Mouse (Mus musculus): ENCODE measurements at regions not wholly inside any gene's neighbourhood (a gene's known extent, or its start where the extent isn't known, plus 50 kb on each side); places are given as distances from the start of the nearest gene placed in this dataset.
A peak's percentile ranks its signal among the peaks of the same experiment; 100 is the strongest.
"Not testable (repeated sequence)": the region's sequence is repeated elsewhere in the genome, so short reads cannot be mapped to it uniquely, and the experiment has no call there.

DNA sequence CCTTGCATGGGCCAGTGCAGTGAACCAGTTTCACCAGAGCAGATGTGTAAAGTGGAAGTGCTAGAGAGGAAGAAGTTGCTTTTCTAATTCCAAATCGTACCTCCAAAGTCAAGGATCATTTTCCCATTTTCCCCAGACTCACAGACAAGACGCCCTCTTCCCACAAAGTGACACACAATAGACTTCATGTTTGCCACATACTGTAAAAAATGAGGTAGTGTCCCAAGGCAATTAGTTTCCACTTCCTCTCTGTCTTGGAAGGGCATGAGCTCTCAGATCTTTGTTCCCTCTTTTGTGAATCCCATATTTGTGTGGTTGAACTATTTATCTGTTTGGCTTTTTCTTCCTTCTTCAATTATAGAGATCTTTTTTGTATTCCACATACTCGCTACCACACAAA lies 137.0 kb downstream of the Sptssa start:
- no peak for DNase-seq (ENCODE audit: low spot score in 2 of 2)

DNA sequence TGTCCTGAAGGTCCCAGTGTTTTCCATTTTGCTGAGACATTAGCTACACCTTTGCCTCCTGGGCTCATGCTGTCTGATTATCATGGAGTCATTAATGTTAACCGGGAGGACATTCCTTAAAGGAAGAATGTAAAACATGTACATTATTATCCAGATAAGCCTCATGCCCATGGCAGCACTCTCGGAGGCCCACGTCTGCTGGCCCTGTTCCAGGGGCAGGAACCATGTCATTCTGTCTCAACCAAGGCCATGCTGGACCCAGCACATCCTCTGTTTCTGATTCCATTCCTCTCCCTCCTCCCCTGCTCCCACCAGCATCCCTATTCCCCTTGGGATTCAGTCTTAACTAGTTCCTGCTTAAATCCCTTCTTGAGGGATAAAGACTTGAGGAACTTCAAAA lies 139.1 kb downstream of the Sptssa start:
- no peak for DNase-seq (ENCODE audit: low spot score in 2 of 2)

DNA sequence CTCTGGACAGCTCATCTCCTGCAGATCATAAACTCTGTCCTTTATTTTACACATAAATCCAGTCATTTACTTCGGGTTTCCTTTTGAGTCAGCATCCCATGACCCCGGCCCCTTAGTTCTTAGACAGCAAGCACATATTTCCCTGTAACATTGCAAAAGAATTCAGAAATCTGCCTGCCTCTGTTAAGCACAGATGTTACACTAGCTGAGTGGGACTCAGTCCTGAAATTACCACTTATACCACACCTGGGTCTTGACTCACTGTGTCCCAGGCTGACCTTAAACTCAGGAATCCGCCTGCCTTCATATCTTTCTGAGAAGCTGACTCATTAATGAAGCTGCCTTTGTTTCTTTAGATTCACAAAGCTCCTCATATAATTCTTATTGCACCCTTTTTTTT lies 139.9 kb downstream of the Sptssa start:
- DNase-seq (ENCODE audit: low spot score in 2 of 2): no peak

DNA sequence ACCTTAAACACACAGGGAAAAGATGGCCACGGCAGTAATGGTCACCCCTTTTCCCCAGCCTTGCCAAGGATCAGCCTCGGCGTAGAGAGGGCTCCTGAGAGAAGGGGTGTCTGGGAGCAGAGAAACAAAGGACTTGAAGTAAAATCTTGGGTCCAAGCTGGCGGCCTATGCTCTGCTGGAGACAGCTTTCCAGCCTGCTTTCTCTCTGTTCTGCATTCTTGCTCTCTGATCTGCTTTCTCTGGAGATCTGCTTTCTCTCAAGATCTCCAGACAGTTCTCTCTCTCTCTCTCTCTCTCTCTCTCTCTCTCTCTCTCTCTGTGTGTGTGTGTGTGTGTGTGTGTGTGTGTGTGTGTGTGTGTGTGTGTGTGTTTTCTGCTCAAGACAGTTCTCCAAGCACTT lies 140.3 kb downstream of the Sptssa start:
- not testable (repeated sequence) for DNase-seq (ENCODE audit: low spot score in 2 of 2)

DNA sequence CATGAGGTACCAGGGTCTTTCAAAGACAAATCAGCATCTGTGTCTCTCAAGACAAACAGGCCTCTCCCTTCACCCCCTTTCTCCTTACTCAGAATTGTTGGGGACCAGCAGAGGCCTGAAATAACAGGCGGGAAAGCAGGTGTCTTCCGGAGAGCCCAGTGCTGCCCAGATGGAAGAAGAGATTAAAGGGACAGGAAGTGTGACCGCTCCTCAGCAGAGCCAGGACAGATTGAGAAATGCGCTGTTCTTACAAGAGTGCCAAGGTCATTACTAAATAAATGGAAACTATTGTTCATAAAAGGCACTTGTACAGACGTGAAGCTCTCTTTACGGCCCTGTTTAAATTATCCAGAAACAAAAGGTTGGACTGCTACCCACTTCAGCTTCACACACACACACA lies 146.5 kb downstream of the Sptssa start:
- no peak for DNase-seq (ENCODE audit: low spot score in 2 of 2)

DNA sequence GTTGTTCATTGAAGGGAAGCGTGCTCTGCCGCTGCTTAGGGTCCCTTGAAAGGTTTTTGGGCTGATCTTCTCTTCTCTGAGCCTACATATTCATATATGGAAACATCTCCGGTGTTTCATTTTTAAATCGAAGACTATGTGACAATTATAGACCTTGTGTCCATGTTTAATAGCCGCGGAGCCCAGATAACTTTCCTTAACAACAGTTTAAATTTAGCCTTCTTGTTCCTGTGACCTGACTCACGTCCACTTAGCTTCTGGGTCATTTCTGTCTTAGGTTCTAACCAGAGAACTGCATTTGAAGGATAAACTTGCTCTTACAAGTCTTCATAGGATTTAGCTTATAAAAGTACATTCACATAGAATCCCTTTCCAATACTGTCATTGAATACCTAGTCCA lies 153.6 kb downstream of the Sptssa start:
- DNase-seq (ENCODE audit: low spot score in 2 of 2): no peak

DNA sequence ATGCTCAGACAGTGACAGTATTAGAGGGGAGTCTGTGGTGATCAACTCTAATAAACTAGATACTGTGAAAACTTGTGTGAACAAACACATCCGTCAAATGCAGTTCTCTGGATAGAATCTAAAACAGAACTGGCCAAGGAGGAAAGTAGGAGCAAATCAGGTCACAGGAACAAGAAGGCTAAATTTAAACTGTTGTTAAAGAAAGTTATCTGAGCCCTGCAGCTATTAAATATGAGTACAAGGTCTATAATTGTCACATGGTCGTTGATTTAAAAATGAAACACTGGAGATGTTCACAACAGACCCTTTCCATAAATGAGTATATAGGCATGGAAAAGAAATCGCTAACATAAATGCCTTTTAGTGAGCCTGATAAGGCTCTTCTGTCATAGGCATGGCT lies 156.4 kb downstream of the Sptssa start:
- no peak for DNase-seq (ENCODE audit: low spot score in 2 of 2)

DNA sequence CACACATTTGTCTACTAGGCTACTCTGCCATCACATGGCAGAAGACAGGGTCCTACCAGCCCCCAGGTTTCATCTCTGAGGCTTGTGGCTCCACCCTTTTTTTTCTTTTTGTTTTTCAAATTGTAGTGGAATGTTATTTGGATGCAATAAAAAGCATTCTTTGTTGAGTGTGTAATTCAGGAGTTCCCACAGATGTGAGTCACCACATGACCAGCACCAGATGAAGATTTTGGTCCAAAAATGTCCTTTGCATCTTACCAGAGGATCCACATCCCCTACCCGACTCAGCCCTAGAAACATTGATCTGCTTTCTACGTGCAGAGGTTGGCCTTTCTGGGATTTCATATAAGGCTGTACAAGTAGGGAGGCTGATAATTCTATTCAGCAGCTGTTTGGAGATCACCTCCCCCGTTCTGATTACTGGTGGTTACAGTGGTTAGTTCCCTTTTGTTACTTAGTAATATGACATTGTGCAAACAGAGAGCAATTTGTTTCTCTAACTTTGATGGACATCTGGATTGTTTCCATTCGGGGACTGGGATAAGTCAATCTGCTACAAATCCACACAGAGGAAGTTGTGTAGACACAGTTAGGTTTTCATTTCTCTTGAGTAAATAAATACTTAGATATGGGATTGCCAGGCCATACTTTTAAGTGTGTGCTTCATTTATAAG lies 160.5 kb downstream of the Sptssa start:
- no peak for DNase-seq (ENCODE audit: low spot score in 2 of 2)

DNA sequence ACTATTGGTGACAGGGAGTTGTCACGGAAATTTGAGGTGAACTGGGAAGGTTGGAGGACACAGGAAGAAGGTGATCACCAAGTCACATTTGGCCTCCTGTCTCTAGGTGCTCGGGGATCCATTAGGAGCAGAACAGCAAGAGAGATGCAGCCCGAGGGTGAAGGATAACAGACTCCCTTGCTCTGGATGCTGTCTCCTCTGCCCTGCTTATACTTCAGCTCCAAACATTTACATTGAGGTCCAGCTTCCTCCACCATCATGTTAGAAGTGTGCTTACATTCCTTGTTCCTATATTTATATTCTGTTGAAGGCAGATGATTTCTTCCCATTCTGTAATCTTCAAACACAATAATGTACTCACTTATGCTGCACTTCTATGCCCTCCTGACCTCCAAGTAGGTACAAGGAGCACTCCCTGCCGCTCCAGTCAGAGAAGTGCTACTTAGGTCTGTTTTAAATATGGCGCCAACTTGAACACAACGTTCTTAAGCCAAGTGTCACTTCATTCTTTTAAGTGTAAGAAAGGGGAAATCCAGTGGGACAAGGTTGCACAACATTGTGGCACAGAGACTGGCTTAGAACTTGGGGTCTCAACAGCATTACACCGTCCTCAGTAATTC lies 161.5 kb downstream of the Sptssa start:
- no peak for DNase-seq (ENCODE audit: low spot score in 2 of 2)

DNA sequence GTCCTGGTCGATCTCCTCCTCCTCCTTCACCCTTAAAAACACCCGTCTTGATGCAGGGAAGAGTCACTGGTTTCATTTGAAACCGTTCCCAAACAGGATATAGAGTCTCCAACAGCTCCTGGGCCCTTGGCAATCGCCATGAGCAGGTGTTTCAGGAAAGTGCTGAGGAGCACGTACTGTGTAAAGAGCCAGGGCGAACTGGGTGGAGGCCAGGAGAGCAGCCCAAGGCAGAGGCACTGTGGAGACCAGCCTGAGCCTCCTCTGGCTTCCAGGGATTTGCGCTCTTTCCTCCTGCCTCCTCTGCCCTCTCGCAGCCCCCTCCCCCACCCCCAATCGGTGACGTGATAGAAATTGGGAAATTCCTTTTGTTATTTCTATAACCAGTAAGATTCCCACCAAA lies 163.6 kb downstream of the Sptssa start:
- DNase-seq (ENCODE audit: low spot score in 2 of 2): no peak

DNA sequence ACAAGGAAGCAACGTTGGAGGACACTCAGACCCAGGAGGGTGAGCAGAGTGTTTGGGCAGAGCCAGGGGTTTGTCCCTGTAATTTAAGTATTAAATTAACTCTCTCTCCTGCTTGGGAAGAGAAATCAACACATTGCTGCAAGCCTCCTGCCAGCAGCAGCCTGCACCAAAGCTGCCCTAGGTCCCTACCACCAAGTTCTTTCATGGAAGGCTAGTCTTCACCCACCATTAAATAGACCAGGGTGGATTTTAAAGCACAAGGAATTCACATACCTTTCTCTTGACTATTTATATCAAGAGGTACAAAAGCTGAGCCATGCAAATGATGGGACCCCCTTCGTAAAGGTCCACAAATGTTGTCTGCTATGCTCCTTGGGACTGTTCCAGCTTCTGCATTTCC lies 165.9 kb downstream of the Sptssa start:
- no peak for DNase-seq (ENCODE audit: low spot score in 2 of 2)

DNA sequence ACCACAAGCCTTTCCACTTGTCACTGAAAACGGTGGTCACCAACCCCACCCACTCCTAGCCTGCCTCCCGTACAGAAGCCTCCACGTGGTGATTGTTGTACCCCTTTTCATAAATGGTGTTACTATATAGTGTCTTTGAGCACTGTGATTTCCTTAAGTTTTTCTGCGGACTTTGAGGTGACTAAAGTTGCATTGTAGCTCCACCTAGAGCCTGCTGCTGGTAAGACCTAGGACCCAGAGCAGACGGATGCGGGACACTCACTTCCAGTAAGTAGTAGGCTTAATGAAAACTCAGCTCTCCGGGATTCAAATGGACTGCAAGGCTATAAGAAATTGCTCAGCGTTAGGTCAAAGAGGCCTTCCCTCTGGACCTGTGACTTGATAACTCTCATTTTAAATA lies 166.7 kb downstream of the Sptssa start:
- DNase-seq (ENCODE audit: low spot score in 2 of 2): peak; percentile 20 to 82

DNA sequence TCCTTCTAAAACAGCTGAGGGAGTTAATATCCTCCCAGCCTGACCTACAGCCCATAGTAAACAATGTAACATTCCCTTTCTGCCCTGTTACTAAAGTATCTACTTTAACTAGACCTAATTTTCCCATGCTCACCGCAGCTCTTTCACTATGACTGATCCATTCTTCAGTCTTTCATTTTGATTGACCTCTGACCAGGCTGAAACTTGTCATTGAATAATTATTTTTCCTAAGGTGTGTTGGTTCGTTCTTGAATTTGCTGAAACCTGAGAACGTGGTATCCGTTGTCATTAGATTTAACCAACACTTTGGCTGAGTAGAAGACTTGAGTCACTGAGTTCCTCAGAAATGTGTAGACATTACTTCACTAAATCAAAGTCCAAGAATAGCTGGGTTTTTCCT lies 168.7 kb downstream of the Sptssa start:
- no peak for DNase-seq (ENCODE audit: low spot score in 2 of 2)

DNA sequence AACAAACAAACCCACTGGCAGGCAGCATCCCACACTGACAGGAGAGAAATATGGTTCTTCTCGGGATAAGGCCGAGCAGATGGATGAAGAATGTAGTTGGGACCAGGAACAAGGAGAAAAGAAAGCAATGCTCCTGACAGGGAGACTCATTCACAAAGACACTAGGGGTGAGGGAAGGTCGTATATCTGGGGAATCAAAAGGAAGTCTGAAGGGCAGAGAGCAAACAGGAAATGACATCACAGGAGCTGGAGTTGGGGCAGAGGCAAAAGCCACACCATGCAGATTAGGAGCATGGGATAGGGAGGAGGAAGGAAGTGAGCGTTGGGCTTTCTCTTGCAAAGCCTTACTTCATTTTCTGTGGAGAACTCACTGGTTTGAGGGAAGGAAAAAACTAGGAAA lies 174.4 kb downstream of the Sptssa start:
- DNase-seq (ENCODE audit: low spot score in 2 of 2): no peak

DNA sequence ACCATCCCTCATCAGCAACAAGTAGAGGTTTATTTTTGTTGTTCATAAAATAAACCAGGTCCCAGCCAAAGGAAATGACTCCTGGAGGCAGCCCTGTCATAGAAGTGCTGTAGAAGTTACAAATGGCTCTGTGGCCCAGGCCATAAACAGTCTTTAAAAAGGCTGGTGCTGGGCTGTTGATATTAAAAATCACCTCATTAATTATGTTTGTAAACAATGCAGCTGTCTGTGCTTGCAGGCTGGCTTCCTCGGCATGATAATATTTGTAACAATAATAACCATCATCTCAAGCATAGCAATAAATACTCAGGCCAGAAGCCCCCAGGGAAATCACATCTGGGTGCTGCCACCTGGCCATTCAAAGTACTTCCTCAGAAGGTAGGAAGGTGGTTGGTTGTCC lies 176.5 kb downstream of the Sptssa start:
- no peak for DNase-seq (ENCODE audit: low spot score in 2 of 2)

DNA sequence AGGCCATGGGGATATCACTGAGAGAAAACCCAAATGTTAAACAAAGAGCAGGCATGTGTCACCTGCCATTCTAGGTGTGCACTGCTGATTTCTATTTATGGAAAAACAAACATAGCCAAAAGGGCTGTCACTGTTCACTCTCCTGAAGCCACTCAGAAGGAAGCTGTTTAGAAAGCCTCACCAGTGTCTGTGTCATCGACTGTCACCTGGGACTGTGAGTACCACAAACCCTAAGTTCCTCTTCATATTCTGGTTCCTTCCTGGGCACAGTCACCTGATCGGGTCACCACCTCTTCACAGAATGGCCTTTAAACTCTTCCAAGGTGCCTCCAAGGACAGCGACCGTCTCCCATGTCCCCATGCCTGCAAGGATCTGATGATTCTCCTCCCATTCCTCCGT lies 183.5 kb downstream of the Sptssa start:
- DNase-seq (ENCODE audit: low spot score in 2 of 2): no peak

DNA sequence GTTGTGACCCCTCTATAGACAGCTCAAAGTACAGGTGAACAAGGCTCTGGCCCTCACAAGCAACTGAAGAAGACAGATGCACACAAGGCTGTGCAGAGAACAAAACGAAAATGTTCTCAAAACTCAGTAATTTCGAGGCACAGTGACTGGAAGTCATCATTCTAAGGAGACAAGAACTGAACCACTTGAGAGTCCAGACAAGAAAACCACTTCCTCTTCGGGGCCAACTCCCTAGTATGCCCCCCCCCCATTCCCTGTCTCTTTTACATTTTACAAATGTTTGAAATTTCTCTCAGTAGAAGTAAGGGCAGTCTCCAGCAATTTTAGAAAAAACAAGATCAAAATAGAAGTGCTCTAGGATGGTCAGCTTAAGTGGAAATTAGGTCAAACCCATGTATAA lies 184.0 kb downstream of the Sptssa start:
- no peak for DNase-seq (ENCODE audit: low spot score in 2 of 2)

DNA sequence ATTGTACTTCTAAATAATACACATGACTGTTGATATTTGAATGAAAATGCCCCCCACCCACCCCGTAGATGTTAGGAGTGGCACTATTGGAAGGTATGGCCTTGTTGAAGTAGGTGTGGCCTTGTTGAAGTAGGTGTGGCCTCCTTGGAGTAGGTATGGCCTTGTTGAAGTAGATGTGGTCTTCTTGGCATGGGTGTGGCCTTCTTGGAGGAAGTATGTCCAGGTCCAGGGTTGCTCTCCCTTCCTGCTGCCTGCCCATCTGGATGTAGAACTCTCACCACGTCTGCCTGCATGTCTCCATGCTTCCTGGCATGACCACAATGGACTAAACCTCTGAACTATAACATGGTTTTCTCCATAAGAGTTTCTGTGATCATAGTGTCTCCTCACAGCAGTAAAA lies 188.7 kb downstream of the Sptssa start:
- no peak for DNase-seq (ENCODE audit: low spot score in 2 of 2)

DNA sequence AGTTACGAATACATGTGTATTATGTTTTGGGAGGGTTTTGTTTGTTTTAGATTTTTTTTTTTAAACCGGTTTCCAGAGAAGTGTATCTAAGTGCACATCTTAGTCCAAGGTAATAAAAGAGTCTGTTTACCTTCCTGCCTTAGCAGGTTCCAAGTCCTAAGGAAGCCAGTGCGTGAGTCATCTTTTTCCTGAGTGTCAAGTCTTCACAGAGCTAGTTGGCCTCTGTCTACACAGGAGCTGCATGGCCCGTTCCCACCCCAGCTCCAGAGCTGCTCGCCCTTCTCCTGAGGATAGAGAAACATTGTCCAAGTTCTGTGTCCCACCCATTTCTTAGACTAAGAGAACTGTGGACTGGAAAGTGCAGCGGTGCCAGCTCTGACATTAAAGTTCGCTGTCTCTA lies 192.6 kb downstream of the Sptssa start:
- no peak for DNase-seq (ENCODE audit: low spot score in 2 of 2)

DNA sequence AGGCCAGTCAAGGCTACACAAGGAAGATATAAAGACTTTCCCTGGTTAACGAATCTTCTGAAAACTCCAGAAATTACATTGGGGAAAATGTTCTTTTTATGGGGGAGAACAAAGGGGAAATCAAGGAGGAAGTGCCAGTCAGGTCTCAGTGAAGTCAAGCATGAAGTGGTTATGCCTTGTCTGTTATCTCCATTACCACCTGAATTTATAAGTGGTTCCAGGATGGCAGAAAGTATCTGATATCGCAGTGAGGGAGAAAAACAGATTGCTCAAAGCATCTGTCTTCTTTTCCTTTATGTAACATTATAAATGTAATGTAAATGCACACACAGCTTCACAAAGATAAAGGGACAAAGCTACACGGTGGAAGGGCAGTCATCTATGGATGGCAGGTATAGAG lies 195.0 kb downstream of the Sptssa start:
- DNase-seq (ENCODE audit: low spot score in 2 of 2): no peak

DNA sequence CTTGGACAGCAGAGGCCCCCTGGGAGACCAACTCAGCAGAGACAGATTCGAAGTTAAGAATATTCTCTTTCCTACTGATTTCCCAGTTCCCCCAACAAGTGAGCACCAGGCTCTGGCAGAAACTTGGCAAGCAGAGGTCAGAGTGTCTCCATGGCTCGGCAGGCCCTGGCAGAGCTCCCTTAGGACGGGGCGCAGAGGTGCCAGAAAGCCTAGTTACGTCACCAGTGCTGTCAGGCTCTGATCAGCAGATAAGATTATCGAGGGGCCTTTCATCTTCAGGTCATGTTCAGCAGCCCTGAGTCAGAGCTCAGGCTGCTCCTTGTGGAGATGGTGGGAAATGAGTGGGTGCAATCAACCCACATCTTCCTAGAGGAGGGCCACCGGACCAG lies 196.2 kb downstream of the Sptssa start:
- no peak for DNase-seq (ENCODE audit: low spot score in 2 of 2)

DNA sequence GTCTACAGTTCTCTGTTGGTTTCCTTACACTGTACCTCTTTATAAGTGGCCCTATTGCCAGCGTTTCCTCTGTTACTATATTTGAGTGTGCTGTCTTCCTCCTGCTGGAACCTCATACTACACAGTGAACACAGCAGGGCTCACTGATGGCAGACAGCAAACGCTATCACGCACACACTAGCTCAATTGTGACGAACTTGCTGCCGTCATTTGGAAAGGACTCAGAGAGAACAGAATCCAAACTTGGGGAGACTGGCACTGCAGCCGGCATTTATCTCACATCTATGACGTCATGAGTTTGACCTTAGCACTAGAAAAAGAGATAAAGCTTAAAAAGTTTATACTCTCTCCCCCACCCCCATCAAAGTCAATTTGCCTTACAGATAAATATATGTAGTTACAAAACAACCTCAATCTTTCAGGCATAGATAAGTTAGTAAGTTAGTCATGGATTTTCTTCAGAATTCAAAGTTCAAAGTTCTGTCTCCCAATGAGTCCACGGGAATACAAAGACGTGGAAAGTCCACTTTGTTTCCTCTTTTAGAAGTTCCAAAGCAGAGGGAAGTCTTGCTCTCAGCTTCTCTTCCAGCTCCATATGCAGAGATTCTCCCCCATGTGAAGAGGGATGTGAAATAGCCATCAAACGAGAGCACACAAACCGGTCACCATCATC lies 196.8 kb downstream of the Sptssa start:
- DNase-seq (ENCODE audit: low spot score in 2 of 2): peak in 1 of 2 experiments; percentile 2

DNA sequence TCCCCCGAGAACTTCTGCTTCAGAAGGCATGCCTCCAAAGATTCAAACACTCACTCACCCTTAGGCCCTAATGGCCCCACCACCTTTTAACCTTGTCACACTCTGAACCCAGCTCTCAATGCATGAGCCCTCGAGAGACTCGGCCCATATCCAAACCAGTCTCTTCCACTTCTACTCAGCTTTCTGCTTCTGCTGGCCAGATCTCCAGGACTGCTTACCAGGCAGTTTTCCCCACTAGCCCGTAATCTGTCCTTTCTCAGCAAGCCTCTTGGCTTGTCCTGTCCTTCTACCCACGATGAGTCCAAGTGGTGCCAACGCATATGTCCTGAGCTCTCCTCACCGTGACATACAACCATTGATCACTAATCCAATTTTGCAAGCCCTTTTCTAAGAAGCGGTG lies 199.6 kb downstream of the Sptssa start:
- no peak for DNase-seq (ENCODE audit: low spot score in 2 of 2)

DNA sequence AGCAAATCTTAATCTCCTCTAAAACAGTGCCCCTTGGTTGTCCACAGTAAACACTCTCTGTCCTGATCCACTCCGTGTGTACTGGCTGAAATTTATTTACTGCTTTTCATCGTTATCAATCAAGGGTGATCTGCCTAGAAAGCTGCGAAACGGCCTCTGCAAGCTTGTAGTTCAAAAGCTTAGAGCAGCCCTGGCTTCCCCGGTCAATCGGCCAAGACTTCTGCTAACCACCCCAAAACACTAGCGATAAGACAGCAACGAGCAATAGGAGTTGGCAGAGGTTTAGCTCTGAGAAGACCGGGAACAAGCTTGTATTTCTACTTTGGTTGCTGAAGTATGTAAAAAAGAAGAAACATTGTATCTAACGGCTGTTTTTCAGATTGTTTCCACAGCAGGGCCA lies 201.8 kb downstream of the Sptssa start:
- DNase-seq (ENCODE audit: low spot score in 2 of 2): no peak

Measured in left cerebral cortex, adult 9 months (tissue).